Mouse (Mus musculus) urinary bladder, postnatal 10 days (tissue): Measurements from ENCODE around the gene Fkbp7.
"Not testable (repeated sequence)": the region's sequence is repeated elsewhere in the genome, so short reads cannot be mapped to it uniquely, and the experiment has no call there.

ENCODE experiments used
- DNase-seq: peaks from one replicate; pipeline ENCODE4 v3.0.0; 2022; ENCODE audit warnings: low spot score

The Fkbp7 gene

DNA sequence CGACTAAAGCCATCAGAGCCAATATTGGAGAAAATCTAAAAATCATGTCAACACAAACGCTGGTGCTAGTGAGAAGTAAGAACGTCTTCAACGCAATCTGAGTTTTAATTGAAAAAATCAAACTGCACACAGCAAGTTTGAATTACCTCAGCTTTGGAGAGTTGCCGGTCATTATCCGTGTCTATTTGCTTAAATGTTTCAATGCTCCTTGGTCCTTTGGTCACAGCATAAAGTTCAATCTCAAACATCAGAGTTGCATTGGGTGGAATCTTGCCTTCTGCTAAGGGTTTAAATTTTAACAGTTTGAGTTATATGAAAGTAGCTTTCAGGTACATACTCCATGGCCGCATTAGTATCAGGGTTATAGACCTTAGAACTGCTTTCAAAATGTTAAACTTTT, 7.4 kb downstream of the Fkbp7 start:
- DNase-seq, result no peak

GRCm38 (mm10) chr2:76659419-76659818, 13.5 kb downstream of the Fkbp7 start:
- no peak for DNase-seq

DNA sequence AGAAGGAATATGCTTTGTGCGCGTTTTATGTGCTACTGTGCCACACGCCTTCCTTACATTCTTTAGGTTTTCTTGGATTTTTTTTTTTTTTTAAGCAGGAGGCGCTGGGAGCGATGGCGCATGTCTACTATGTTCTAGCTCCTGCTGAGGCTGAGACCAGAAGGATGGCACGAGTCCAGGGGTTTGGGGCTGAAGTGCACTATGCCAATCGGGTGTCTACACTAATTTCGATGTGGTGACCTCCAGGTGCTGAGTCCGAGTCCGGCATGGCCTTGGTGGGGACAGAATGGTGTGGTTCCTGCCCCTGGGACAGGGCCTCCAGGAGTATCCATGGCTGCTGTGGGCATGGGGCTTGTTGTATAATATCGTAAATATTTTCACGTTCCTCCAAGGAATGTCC, 14.4 kb downstream of the Fkbp7 start:
- no peak for DNase-seq

GRCm38 (mm10) chr2:76655982-76656381, 16.9 kb downstream of the Fkbp7 start:
- no peak for DNase-seq

DNA sequence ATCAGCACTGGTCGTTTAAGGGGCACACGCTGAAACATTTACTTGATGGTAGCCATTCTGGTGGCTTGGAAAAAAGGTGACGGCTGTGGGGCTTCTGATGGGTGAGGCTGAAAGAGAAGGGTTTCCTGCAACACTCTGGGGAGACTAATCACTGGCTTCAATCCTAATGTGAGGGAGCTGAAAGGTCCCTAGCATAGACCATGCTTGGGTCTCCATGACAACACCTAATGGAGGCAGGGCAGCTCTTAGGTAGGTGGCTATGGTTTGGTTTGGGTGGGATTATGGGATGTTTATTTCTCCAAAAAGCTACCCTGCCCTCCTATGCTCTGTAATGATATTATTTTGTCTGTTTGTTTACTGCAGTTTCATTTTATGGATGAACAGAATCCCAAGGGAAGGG, 17.5 kb downstream of the Fkbp7 start:
- DNase-seq, result no peak

DNA sequence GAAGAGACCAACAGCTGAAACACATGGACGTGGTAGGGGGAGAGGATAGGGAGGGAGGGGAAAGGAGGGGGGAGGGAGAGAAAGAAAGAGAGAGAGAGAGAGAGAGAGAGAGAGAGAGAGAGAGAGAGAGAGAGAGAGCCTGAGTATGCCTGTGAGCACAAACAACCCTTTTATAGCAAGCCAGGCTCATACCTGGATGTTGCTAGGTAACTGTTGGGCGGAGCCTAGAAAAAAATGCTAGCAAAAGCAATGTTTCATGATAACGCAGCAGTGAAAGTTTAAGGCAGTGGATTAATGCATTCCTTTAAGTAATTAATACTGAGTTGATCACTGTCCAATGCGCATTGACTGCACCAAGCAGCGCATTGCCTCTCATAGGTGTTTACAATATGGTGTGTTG, 18.3 kb downstream of the Fkbp7 start:
- DNase-seq, result no peak

DNA sequence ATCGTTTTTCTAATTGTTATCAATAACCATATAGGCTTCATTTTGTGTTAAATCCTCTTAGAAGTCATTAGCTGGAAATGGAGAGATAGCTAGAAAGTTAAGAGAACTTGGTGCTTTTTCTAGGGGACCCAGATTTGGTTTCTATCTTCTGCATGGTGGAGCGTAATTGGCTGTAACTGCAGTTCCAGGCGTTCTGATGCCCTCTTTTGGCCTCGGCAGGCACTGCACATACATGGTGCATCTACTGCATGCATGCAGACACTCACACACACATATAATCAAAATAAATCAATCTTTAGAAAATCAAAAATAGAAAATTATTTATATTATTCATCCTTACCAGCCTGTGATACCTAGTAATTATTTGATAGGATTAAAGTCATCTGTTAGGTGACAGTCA, 19.8 kb downstream of the Fkbp7 start:
- DNase-seq, result no peak

GRCm38 (mm10) chr2:76648666-76649141, 24.2 kb downstream of the Fkbp7 start:
- DNase-seq, result no peak

GRCm38 (mm10) chr2:76647883-76648570, 24.9 kb downstream of the Fkbp7 start, which contains the start of the genes Prkra and Pjvk:
Gene Prkra (minus strand): TSS chr2:76648015.
Gene Pjvk (plus strand): TSS chr2:76648476.
- DNase-seq, result peak; percentile 93

- no peak for DNase-seq
Measured at GRCm38 (mm10) chr2:76647441-76647869, 25.5 kb downstream of the Fkbp7 start.

DNA sequence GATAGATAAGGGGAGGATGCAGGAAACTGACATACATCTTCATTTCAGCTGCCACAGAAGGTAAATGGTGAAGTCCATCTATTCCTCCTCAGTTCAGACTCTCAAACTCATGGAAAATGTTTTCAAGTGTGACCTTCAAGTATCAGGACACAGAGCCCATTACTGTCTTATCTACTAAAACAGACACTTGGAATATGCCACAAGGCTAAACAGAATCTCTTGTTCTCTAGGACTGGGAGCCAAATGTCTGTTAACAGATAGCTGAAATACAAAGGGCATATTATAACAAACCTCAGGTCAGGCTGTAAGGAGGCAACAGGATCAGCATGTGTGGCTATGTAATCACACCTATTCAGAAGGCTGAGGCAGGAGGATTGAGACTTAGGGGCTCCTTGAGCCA, 29.1 kb downstream of the Fkbp7 start:
- no peak for DNase-seq

DNA sequence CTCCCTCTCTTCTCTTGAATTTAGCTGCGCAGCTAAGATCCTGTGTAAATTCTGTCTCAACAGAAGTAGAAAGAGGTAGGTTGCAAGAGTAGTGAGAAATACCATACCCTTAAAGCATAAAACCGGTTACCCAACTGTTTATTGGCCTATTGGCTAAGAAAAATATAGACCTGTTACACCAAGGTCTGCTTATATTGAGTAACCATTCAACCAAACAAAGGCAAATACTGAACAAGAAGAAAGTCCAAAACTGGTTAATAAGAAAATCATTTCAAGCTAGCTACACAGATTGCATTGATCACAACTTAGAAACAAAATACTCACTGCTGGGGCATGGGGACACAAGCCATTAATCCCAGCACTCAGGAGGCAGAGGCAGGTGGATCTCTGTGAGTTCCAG, 33.3 kb downstream of the Fkbp7 start:
- no peak for DNase-seq

DNA sequence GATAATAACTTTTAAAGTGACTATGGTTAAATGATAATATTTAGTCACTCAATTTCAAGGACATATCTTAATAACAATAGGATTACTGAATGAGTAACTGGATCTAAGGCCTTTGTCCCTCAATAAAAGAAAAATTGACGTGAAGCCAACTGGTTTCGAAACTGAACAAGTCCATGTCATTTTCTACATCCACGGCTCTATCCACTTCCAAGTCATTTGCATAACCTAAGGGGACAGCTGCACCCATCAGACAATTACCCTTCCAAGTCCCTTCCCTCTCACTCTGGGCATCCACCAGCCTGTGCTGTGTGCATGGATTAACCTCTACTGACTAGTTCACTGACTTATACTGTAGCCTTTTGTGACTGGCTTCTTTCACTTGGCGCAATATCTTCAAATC, 41.3 kb downstream of the Fkbp7 start:
- DNase-seq, result no peak

GRCm38 (mm10) chr2:76630293-76630692, 42.6 kb downstream of the Fkbp7 start:
- DNase-seq, result no peak

- DNase-seq, result not testable (repeated sequence)
Measured at GRCm38 (mm10) chr2:76622316-76622715, 50.6 kb downstream of the Fkbp7 start.

DNA sequence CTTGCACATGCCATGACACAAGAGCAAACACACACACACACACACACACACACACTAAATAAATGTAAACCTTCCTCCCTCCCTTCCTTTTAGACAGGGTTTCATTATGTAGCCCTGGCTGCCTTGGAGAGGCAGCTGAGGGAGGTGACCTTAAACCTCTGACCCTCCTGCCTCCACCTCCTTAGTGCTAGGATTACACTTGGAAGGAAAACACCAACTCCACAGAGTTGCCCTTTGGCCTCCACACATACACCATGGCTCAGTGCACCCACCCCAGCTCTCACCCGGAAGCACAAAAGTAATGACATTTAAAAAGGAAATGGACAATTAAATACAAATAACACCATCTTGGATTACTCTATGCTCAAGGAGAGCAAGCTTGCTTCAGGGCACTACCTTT, 51.2 kb downstream of the Fkbp7 start:
- DNase-seq, result no peak

GRCm38 (mm10) chr2:76620188-76620587, 52.7 kb downstream of the Fkbp7 start:
- DNase-seq, result no peak

- DNase-seq, result no peak
Measured at GRCm38 (mm10) chr2:76618078-76618477, 54.8 kb downstream of the Fkbp7 start.
